Mouse (Mus musculus): ENCODE data around the gene Ttc1. TPM values are rescaled to one million over a fixed set of nuclear protein-coding genes. Genes with fewer than 3 reads are reported as not detected.

The Ttc1 gene
- polyA plus RNA-seq, 1 experiment from 2014 or later = 89.7 TPM

- H3K4me1 ChIP-seq = no peaks in the 10 kb centered on the region
- H3K9me3 ChIP-seq (replicated peaks) = no peaks in the 10 kb centered on the region
- no peaks in the 10 kb centered on the region for H3K27me3 ChIP-seq
- 88% methylated on average over 5 of the region's 5 CpGs for WGBS
- H3K27ac ChIP-seq = no peak overlapping the region
- no peak for ATAC-seq
- H3K4me3 ChIP-seq = no peak overlapping the region
- H3K9ac ChIP-seq = no peak overlapping the region
- no peak overlapping the region for H3K4me2 ChIP-seq
- H3K36me3 ChIP-seq (ENCODE audit: poor library complexity, severe bottlenecking) = peaks cover 40% of the 10 kb centered on the region
These were observed 49.2 kb downstream of the Ttc1 start for GRCm38 (mm10) chr11:43698621-43699020.

GRCm38 (mm10) chr11:43696623-43697022, 51.2 kb downstream of the Ttc1 start:
- no peak for ATAC-seq
- Histone ChIP-seq H3K27me3 (no peaks in the 10 kb centered on the region), H3K9ac (no peak overlapping the region), H3K4me1 (no peaks in the 10 kb centered on the region), H3K4me3 (no peak overlapping the region), H3K36me3 (ENCODE audit: poor library complexity, severe bottlenecking) (peaks cover 54% of the 10 kb centered on the region), H3K4me2 (no peak overlapping the region), H3K27ac (no peak overlapping the region), H3K9me3 (replicated peaks) (no peaks in the 10 kb centered on the region)
- 86% methylated on average over 4 of the region's 4 CpGs for WGBS

- no peak for ATAC-seq
- H3K4me3 ChIP-seq = no peak overlapping the region
- no peak overlapping the region for H3K9ac ChIP-seq
- H3K9me3 ChIP-seq (replicated peaks) = no peaks in the 10 kb centered on the region
- 94% methylated on average over 1 of the region's 1 CpGs for WGBS
- H3K27ac ChIP-seq = no peak overlapping the region
- no peaks in the 10 kb centered on the region for H3K27me3 ChIP-seq
- H3K36me3 ChIP-seq (ENCODE audit: poor library complexity, severe bottlenecking) = peaks cover 54% of the 10 kb centered on the region
- peaks cover 16% of the 10 kb centered on the region for H3K4me1 ChIP-seq
- no peak overlapping the region for H3K4me2 ChIP-seq
These were observed 59.0 kb downstream of the Ttc1 start for GRCm38 (mm10) chr11:43688850-43689249.

- H3K4me3 ChIP-seq = peak overlapping the region; percentile 88
- peak overlapping the region; percentile 98 for H3K9ac ChIP-seq
- no peaks in the 10 kb centered on the region for H3K27me3 ChIP-seq
- H3K4me2 ChIP-seq = peak overlapping the region; percentile 68
- no peaks in the 10 kb centered on the region for H3K9me3 ChIP-seq (replicated peaks)
- H3K4me1 ChIP-seq = peaks cover 32% of the 10 kb centered on the region
- peaks cover 5% of the 10 kb centered on the region; the same call in 1 of the 2 replicates for H3K36me3 ChIP-seq (ENCODE audit: poor library complexity, severe bottlenecking)
- WGBS = 1% methylated on average over 61 of the region's 72 CpGs
- peak overlapping the region; percentile 95 for H3K27ac ChIP-seq
- ATAC-seq = peak; percentile 16
These were observed 65.2 kb downstream of the Ttc1 start for GRCm38 (mm10) chr11:43682415-43683217.

GRCm38 (mm10) chr11:43681472-43682414, 66.1 kb downstream of the Ttc1 start, which contains the start of gene Pwwp2a:
Gene Pwwp2a, plus strand, starts transcription at chr11:43681998.
- H3K4me1 ChIP-seq = peaks cover 32% of the 10 kb centered on the region
- peak within 1 kb of the TSS; percentile 88 for H3K4me3 ChIP-seq
- H3K9me3 ChIP-seq (replicated peaks) = no peaks in the 10 kb centered on the region
- H3K36me3 ChIP-seq (ENCODE audit: poor library complexity, severe bottlenecking) = 0 out of 2 replicates have a peak, but pooled peaks cover 3% of the 10 kb centered on the region
- peak within 1 kb of the TSS; percentile 68 for H3K4me2 ChIP-seq
- H3K27ac ChIP-seq = peak within 1 kb of the TSS; percentile 95
- H3K9ac ChIP-seq = peak within 1 kb of the TSS; percentile 98
- peak; percentile 99 for ATAC-seq
- under 1% methylated on average over 36 of the region's 87 CpGs for WGBS
- H3K27me3 ChIP-seq = no peaks in the 10 kb centered on the region

Other genes starting within 250 kb of the Ttc1 start
- 13.9 and 15.1 TPM in 2 replicates for gene Ccnjl, start 219.2 kb downstream of the Ttc1 start, polyA plus RNA-seq (2015; fragmentation: Nextera tagmentation; extraction: Ambion mirVana)
- 4.8 TPM in 2 replicates for gene 4933415A04Rik, start 161.0 kb downstream of the Ttc1 start, polyA plus RNA-seq (2015; fragmentation: Nextera tagmentation; extraction: Ambion mirVana)
- not detected in 2 replicates for gene Fabp6, start 146.5 kb downstream of the Ttc1 start, polyA plus RNA-seq (2015; fragmentation: Nextera tagmentation; extraction: Ambion mirVana)
- gene Pwwp2a, start 66.0 kb downstream of the Ttc1 start, polyA plus RNA-seq (2015; fragmentation: Nextera tagmentation; extraction: Ambion mirVana) = 28.4 and 28.5 TPM in 2 replicates
- 0.28 and 0.38 TPM in 2 replicates for gene Adra1b, start 153.2 kb upstream of the Ttc1 start, polyA plus RNA-seq (2015; fragmentation: Nextera tagmentation; extraction: Ambion mirVana)

All from forebrain, embryonic 13.5 days (tissue).